In genomic region chr5:128176234-128176633, GRCm38 (mm10) we compare ENCODE assay signal across 32 mouse cellular contexts.
"Had no signal": no experiment of that assay in that cellular context is flagged by ENCODE, and none has a peak within 500 bp of the region (broad histone marks: within the 10 kb centered on the region; RNA-seq: fewer than 3 reads in every experiment).

No protein-coding gene starts in this region.

- DNase-seq: left cerebral cortex, postnatal 4 days; liver; liver, embryonic 13.5 days; liver, postnatal 0 days; lung, adult 18-20 months; lung, adult 2 months; lung, embryonic 14.5 days; lung, postnatal 10 days; lung, postnatal 14 days; lung, postnatal 36 days; lung, postnatal 4 days; midbrain, embryonic 14.5 days had no signal

- H3K9me3 ChIP-seq: limb, embryonic 10.5 days; limb, embryonic 12.5 days; limb, embryonic 13.5 days; limb, embryonic 15.5 days; liver, embryonic 13.5 days; lung, embryonic 15.5 days; midbrain, embryonic 10.5 days; midbrain, embryonic 12.5 days; midbrain, embryonic 13.5 days; midbrain, embryonic 15.5 days; neural tube, embryonic 12.5 days; neural tube, embryonic 13.5 days had no signal

- H3K27me3 ChIP-seq: limb, embryonic 12.5 days; limb, embryonic 13.5 days; limb, embryonic 15.5 days; liver, embryonic 13.5 days; liver, embryonic 15.5 days; lung, embryonic 15.5 days; megakaryocyte, embryonic 14.5 days; midbrain, embryonic 12.5 days; midbrain, embryonic 13.5 days; midbrain, embryonic 15.5 days; neural tube, embryonic 12.5 days; neural tube, embryonic 13.5 days had no signal

- H3K4me3 ChIP-seq: limb, embryonic 10.5 days; limb, embryonic 12.5 days; limb, embryonic 13.5 days; limb, embryonic 15.5 days; liver, embryonic 13.5 days; liver, embryonic 15.5 days; lung, embryonic 15.5 days; midbrain, embryonic 10.5 days; midbrain, embryonic 12.5 days; midbrain, embryonic 13.5 days; midbrain, embryonic 15.5 days; myocyte; neural tube, embryonic 12.5 days; neural tube, embryonic 13.5 days had no signal

- H3K27ac ChIP-seq: limb, embryonic 10.5 days; limb, embryonic 12.5 days; limb, embryonic 13.5 days; limb, embryonic 15.5 days; liver, embryonic 13.5 days; liver, embryonic 14.5 days; liver, embryonic 15.5 days; lung, embryonic 15.5 days; macrophage; midbrain, embryonic 10.5 days; midbrain, embryonic 12.5 days; midbrain, embryonic 13.5 days; midbrain, embryonic 15.5 days; neural tube, embryonic 12.5 days; neural tube, embryonic 13.5 days had no signal

- H3K4me2 ChIP-seq: limb, embryonic 12.5 days; limb, embryonic 13.5 days; limb, embryonic 15.5 days; liver, embryonic 11.5 days; liver, embryonic 13.5 days; liver, embryonic 15.5 days; lung, embryonic 14.5 days; lung, embryonic 15.5 days; midbrain, embryonic 11.5 days; midbrain, embryonic 12.5 days; midbrain, embryonic 13.5 days; midbrain, embryonic 15.5 days; neural tube, embryonic 12.5 days; neural tube, embryonic 13.5 days had no signal

- H3K36me3 ChIP-seq: limb, embryonic 10.5 days; limb, embryonic 12.5 days; limb, embryonic 13.5 days; limb, embryonic 15.5 days; liver, embryonic 13.5 days; liver, embryonic 15.5 days; lung, embryonic 15.5 days; midbrain, embryonic 10.5 days; midbrain, embryonic 12.5 days; midbrain, embryonic 13.5 days; midbrain, embryonic 15.5 days; neural tube, embryonic 12.5 days; neural tube, embryonic 13.5 days had no signal

- ATAC-seq: liver, postnatal 0 days; lung, postnatal 0 days; midbrain, embryonic 13.5 days; midbrain, embryonic 15.5 days; midbrain, embryonic 16.5 days had no signal

- H3K9ac ChIP-seq: limb, embryonic 12.5 days; limb, embryonic 13.5 days; limb, embryonic 15.5 days; liver, embryonic 13.5 days; liver, embryonic 14.5 days; liver, embryonic 15.5 days; liver, postnatal 0 days; lung, embryonic 14.5 days; lung, embryonic 15.5 days; midbrain, embryonic 12.5 days; midbrain, embryonic 13.5 days; midbrain, embryonic 15.5 days; neural tube, embryonic 12.5 days; neural tube, embryonic 13.5 days had no signal

- H3K4me1 ChIP-seq: limb, embryonic 10.5 days; limb, embryonic 12.5 days; limb, embryonic 13.5 days; limb, embryonic 15.5 days; liver, embryonic 13.5 days; liver, embryonic 15.5 days; lung, embryonic 15.5 days; megakaryocyte, embryonic 14.5 days; midbrain, embryonic 10.5 days; midbrain, embryonic 12.5 days; midbrain, embryonic 13.5 days; midbrain, embryonic 15.5 days; neural tube, embryonic 12.5 days; neural tube, embryonic 13.5 days had no signal
